Mouse (Mus musculus): ENCODE data around the gene Tub. TPM values are rescaled to one million over a fixed set of nuclear protein-coding genes. Genes with fewer than 3 reads are reported as not detected.
A peak's percentile ranks its signal among the peaks of the same experiment; 100 is the strongest.

Gene Tub
- polyA plus RNA-seq, 1 experiment from 2014 or later = 0.88 TPM

- DNase-seq (ENCODE audit: low spot score) = no peak
- Histone ChIP-seq H3K9me3 (no peaks in the 10 kb centered on the region), H3K27ac (no peak overlapping the region), H3K27me3 (ENCODE audit: insufficient read depth, poor library complexity, severe bottlenecking) (no peaks in the 10 kb centered on the region), H3K4me1 (no peaks in the 10 kb centered on the region), H3K4me3 (no peak overlapping the region), H3K36me3 (no peaks in the 10 kb centered on the region)
- WGBS = 65% methylated on average over 6 of the region's 6 CpGs
These were observed 46.0 kb downstream of the Tub start for GRCm38 (mm10) chr7:108996156-108996555.

- no peak overlapping the region for H3K4me3 ChIP-seq
- DNase-seq (ENCODE audit: low spot score) = no peak
- H3K27me3 ChIP-seq (ENCODE audit: insufficient read depth, poor library complexity, severe bottlenecking) = 0 out of 2 replicates have a peak, but pooled peaks cover 3% of the 10 kb centered on the region
- no peaks in the 10 kb centered on the region for H3K9me3 ChIP-seq
- 39% methylated on average over 4 of the region's 4 CpGs for WGBS
- no peaks in the 10 kb centered on the region for H3K36me3 ChIP-seq
- H3K27ac ChIP-seq = no peak overlapping the region
- H3K4me1 ChIP-seq = no peaks in the 10 kb centered on the region
These were observed 50.3 kb downstream of the Tub start for GRCm38 (mm10) chr7:109000315-109000954.

- Histone ChIP-seq H3K4me1 (no peaks in the 10 kb centered on the region), H3K27ac (no peak overlapping the region), H3K9me3 (no peaks in the 10 kb centered on the region), H3K4me3 (no peak overlapping the region), H3K36me3 (no peaks in the 10 kb centered on the region), H3K27me3 (ENCODE audit: insufficient read depth, poor library complexity, severe bottlenecking) (0 out of 2 replicates have a peak, but pooled peaks cover 7% of the 10 kb centered on the region)
- 79% methylated on average over 4 of the region's 4 CpGs for WGBS
- DNase-seq (ENCODE audit: low spot score) = no peak
These were observed 51.8 kb downstream of the Tub start for GRCm38 (mm10) chr7:109001971-109002370.

GRCm38 (mm10) chr7:109003653-109004052 lies 53.5 kb downstream of the Tub start:
- Histone ChIP-seq H3K27ac (no peak overlapping the region), H3K27me3 (ENCODE audit: insufficient read depth, poor library complexity, severe bottlenecking) (peaks cover 20% of the 10 kb centered on the region; the same call in 1 of the 2 replicates), H3K4me1 (no peaks in the 10 kb centered on the region), H3K9me3 (no peaks in the 10 kb centered on the region), H3K4me3 (no peak overlapping the region), H3K36me3 (no peaks in the 10 kb centered on the region)
- DNase-seq (ENCODE audit: low spot score) = no peak
- 11% methylated on average over 3 of the region's 3 CpGs for WGBS

GRCm38 (mm10) chr7:109009260-109009659 lies 59.1 kb downstream of the Tub start:
- Histone ChIP-seq H3K27ac (no peak overlapping the region), H3K27me3 (ENCODE audit: insufficient read depth, poor library complexity, severe bottlenecking) (peaks cover 76% of the 10 kb centered on the region), H3K9me3 (no peaks in the 10 kb centered on the region), H3K36me3 (no peaks in the 10 kb centered on the region), H3K4me3 (no peak overlapping the region), H3K4me1 (peaks cover 8% of the 10 kb centered on the region; the same call in 1 of the 2 replicates)
- WGBS = 81% methylated on average over 1 of the region's 1 CpGs
- DNase-seq (ENCODE audit: low spot score) = no peak

DNA sequence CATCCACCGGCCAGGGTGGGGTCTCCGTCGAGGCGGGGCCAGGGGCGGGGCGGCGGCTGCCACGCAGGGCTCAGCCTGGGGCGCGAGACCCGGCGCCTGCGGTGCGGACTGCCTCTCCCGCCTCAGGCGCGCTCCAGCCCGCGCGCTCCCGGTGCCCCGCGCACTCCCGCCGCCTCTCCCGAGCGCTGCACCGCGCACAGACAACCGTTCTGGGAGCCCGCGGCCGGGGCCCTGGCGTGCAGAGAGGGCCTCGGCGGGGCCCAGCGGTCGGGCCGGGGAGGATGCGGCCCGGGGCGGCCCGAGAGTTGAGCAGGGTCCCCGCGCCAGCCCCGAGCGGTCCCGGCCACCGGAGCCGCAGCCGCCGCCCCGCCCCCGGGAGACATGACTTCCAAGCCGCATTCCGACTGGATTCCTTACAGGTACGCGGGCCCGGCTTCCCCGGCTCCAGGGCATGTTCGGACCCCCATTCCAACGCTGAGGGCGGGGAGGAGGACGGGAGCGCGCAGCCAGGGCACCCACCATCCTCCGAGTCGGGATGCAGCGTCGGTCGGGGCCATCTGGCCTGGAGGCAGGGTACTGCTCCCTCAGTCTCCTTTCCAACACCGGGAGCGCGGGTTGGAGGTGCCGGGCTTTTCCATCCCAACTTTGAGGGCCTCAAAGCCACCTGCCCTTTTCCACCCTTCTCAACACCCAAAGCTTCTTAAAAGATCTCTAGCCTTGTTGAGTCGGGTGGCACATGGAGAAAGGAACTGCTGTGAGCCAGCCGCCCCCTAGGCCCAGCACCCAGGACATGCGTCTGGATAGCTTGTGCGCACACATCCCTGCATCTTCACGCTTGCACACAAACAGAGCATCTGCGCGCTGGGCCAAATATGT lies 60.8 kb downstream of the Tub start:
- Histone ChIP-seq H3K4me1 (peaks cover 8% of the 10 kb centered on the region; the same call in 1 of the 2 replicates), H3K27ac (peak overlapping the region; percentile 6; the same call in 1 of the 2 replicates), H3K36me3 (no peaks in the 10 kb centered on the region), H3K27me3 (ENCODE audit: insufficient read depth, poor library complexity, severe bottlenecking) (peaks cover 69% of the 10 kb centered on the region), H3K9me3 (no peaks in the 10 kb centered on the region), H3K4me3 (peak overlapping the region; percentile 71)
- 2% methylated on average over 82 of the region's 82 CpGs for WGBS
- no peak for DNase-seq (ENCODE audit: low spot score)

GRCm38 (mm10) chr7:109011596-109012180 lies 61.5 kb downstream of the Tub start:
- H3K27ac ChIP-seq = no peak overlapping the region
- no peaks in the 10 kb centered on the region for H3K36me3 ChIP-seq
- no peaks in the 10 kb centered on the region for H3K9me3 ChIP-seq
- peak overlapping the region; percentile 71; the same call in 1 of the 2 replicates for H3K4me3 ChIP-seq
- 47% methylated on average over 8 of the region's 8 CpGs for WGBS
- peaks cover 69% of the 10 kb centered on the region for H3K27me3 ChIP-seq (ENCODE audit: insufficient read depth, poor library complexity, severe bottlenecking)
- no peak for DNase-seq (ENCODE audit: low spot score)
- H3K4me1 ChIP-seq = peaks cover 8% of the 10 kb centered on the region; the same call in 1 of the 2 replicates

GRCm38 (mm10) chr7:109012575-109012974 lies 62.4 kb downstream of the Tub start:
- H3K9me3 ChIP-seq = no peaks in the 10 kb centered on the region
- H3K36me3 ChIP-seq = no peaks in the 10 kb centered on the region
- DNase-seq (ENCODE audit: low spot score) = no peak
- H3K4me3 ChIP-seq = no peak overlapping the region
- 80% methylated on average over 1 of the region's 1 CpGs for WGBS
- peaks cover 8% of the 10 kb centered on the region; the same call in 1 of the 2 replicates for H3K4me1 ChIP-seq
- H3K27ac ChIP-seq = no peak overlapping the region
- H3K27me3 ChIP-seq (ENCODE audit: insufficient read depth, poor library complexity, severe bottlenecking) = peaks cover 68% of the 10 kb centered on the region

DNA sequence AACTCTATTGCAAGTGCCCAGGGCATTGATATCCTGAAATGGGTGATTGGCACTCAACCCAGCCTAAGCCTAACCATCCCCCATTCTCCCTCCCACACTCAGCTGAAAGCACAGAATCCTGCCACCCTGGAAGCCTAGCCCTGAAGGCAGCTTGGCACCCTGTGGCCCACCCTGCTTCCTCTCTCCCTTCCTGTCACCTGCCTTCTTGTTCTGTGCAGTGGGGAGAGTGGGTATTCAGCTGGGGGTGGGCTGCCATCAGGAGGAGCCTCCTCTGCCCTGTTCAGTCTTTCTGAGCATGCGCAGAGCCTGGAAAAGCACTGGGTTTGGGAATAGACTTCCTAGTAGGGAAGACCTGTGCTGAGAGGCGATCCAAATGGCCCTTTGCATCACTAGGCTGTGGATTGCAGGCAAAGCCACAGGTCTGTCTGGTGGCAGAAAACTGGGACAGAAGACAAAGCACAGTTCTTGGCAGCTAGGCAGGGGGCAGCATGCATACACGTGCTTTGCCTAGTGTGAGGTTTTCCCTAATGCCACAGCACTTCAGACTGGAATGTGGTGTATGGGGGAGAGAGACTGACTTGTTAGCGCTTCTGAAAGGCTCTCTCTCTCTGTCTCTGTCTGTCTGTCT lies 63.0 kb downstream of the Tub start:
- H3K4me3 ChIP-seq = no peak overlapping the region
- H3K9me3 ChIP-seq = no peaks in the 10 kb centered on the region
- H3K4me1 ChIP-seq = peaks cover 8% of the 10 kb centered on the region; the same call in 1 of the 2 replicates
- peaks cover 63% of the 10 kb centered on the region for H3K27me3 ChIP-seq (ENCODE audit: insufficient read depth, poor library complexity, severe bottlenecking)
- WGBS = 33% methylated on average over 4 of the region's 4 CpGs
- DNase-seq (ENCODE audit: low spot score) = no peak
- H3K36me3 ChIP-seq = no peaks in the 10 kb centered on the region
- no peak overlapping the region for H3K27ac ChIP-seq

DNA sequence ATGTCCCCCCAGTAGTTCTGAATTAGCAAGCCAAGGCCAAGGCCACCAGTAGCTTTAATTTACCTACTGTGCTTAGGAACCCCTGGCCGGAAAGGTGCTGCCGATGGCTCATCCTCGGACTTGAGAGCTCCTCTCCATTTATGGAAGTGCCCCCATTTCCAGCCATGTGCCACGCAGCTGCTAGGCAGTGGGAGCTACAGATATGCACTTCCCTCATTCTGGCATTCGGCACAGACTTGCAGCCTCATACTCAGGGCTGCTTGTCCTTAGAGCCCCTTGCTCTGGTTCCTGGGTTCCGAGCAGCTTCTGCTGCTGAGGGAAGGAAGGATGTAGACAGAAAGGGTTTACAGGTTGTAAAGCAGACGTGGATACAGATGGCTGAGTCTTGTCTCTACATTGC lies 64.7 kb downstream of the Tub start:
- Histone ChIP-seq H3K4me3 (no peak overlapping the region), H3K9me3 (no peaks in the 10 kb centered on the region), H3K27me3 (ENCODE audit: insufficient read depth, poor library complexity, severe bottlenecking) (peaks cover 45% of the 10 kb centered on the region), H3K36me3 (no peaks in the 10 kb centered on the region), H3K4me1 (peaks cover 8% of the 10 kb centered on the region; the same call in 1 of the 2 replicates), H3K27ac (no peak overlapping the region)
- WGBS = 60% methylated on average over 7 of the region's 7 CpGs
- no peak for DNase-seq (ENCODE audit: low spot score)

DNA sequence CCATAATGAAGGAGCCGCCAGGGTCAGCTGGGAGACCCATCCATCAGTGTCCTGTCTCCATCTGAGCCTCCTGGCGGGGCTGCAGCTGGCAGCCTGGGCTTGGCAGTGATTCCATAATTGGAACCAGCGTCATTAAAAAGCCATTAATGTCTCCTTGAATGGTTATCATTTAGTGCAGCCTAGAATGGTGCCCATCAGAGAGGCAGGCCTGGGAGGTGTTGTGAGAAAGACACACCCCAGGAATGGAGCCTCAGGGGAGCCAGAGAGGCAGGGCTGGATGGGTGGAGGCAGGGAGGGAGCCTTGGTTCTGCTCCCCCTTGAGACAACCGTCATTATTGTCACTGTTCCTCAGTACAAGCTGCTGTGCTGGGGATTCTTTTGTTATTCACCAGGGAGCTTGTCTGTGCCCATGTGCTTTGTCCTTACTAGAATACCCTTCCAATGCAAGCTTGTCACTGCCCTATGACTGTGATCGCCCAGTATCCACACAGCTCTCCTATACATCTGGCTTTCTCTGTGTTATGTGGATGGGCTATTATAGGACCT lies 66.3 kb downstream of the Tub start:
- Histone ChIP-seq H3K36me3 (no peaks in the 10 kb centered on the region), H3K27ac (no peak overlapping the region), H3K27me3 (ENCODE audit: insufficient read depth, poor library complexity, severe bottlenecking) (peaks cover 36% of the 10 kb centered on the region), H3K4me1 (no peaks in the 10 kb centered on the region), H3K4me3 (no peak overlapping the region), H3K9me3 (no peaks in the 10 kb centered on the region)
- WGBS = 46% methylated on average over 5 of the region's 5 CpGs
- DNase-seq (ENCODE audit: low spot score) = no peak

DNA sequence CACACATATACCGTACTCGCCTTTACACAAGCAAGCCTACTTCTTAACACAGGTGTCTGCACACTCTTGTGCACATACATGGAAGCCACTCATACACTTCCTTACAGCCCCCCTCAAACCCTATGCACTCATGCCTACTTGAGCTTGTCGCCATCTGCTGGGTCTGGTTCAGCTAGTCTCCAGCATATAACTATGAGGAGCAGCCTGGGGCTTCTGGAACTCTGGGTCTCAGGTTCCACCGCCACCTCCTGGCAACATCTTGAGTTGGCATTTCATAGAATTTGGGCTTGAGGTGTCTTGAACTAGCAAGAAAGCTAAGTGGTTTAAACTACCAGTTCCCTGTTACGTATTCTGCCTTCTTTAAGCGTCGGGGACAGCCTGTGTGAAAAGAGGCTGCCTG lies 69.1 kb downstream of the Tub start:
- WGBS = 80% methylated on average over 7 of the region's 7 CpGs
- Histone ChIP-seq H3K9me3 (no peaks in the 10 kb centered on the region), H3K4me1 (no peaks in the 10 kb centered on the region), H3K27ac (no peak overlapping the region), H3K4me3 (no peak overlapping the region), H3K36me3 (no peaks in the 10 kb centered on the region), H3K27me3 (ENCODE audit: insufficient read depth, poor library complexity, severe bottlenecking) (peaks cover 14% of the 10 kb centered on the region; the same call in 1 of the 2 replicates)
- no peak for DNase-seq (ENCODE audit: low spot score)

All from heart, embryonic 10.5 days (tissue).